Mouse (Mus musculus) brain, adult 2 months (tissue): ENCODE measurements around the gene Trp53i13.
"Not testable (repeated sequence)": the region's sequence is repeated elsewhere in the genome, so short reads cannot be mapped to it uniquely, and the experiment has no call there.

ENCODE experiments used
- DNase-seq: peaks from one replicate; pipeline ENCODE4 v3.0.0; 2011; ENCODE audit warnings: low read depth, low spot score

The Trp53i13 gene

GRCm38 (mm10) chr11:77515637-77516552 lies at the start of gene Trp53i13:
Gene Trp53i13 (minus strand): TSS chr11:77515980.
- no peak for DNase-seq

GRCm38 (mm10) chr11:77545261-77545660 lies 29.5 kb upstream of the Trp53i13 start:
- peak; percentile 13 for DNase-seq

- DNase-seq: no peak
Observed at GRCm38 (mm10) chr11:77532202-77532846, 16.5 kb upstream of the Trp53i13 start.

- DNase-seq: no peak
Observed at GRCm38 (mm10) chr11:77530862-77531261, 15.1 kb upstream of the Trp53i13 start.

- no peak for DNase-seq
Observed at GRCm38 (mm10) chr11:77529644-77530043, 13.9 kb upstream of the Trp53i13 start.

GRCm38 (mm10) chr11:77528420-77528819 lies 12.6 kb upstream of the Trp53i13 start:
- not testable (repeated sequence) for DNase-seq

GRCm38 (mm10) chr11:77525804-77526486 lies 10.2 kb upstream of the Trp53i13 start:
- no peak for DNase-seq

- DNase-seq: no peak
Observed at GRCm38 (mm10) chr11:77520601-77521529, 5.1 kb upstream of the Trp53i13 start.

- no peak for DNase-seq
Observed at GRCm38 (mm10) chr11:77519043-77519442, 3.3 kb upstream of the Trp53i13 start, which contains the start of gene Gm10392. Gene Gm10392 (minus strand): TSS chr11:77519198.

- no peak for DNase-seq
Observed at GRCm38 (mm10) chr11:77518051-77518798, 2.4 kb upstream of the Trp53i13 start.

GRCm38 (mm10) chr11:77516553-77517425 lies 1.0 kb upstream of the Trp53i13 start:
- no peak for DNase-seq

- DNase-seq: peak; percentile 70
Observed at GRCm38 (mm10) chr11:77514832-77515636, 746 bp downstream of the Trp53i13 start, which contains the start of gene Abhd15. Gene Abhd15 (plus strand): TSS chr11:77515121.

- DNase-seq: no peak
Observed at GRCm38 (mm10) chr11:77514281-77514831, 1.4 kb downstream of the Trp53i13 start.

GRCm38 (mm10) chr11:77513811-77514170 lies 2.0 kb downstream of the Trp53i13 start:
- DNase-seq: no peak

- peak; percentile 85 for DNase-seq
Observed at GRCm38 (mm10) chr11:77512891-77513810, 2.6 kb downstream of the Trp53i13 start.

GRCm38 (mm10) chr11:77511336-77511735 lies 4.4 kb downstream of the Trp53i13 start:
- no peak for DNase-seq
